Mouse (Mus musculus): ENCODE data around the gene Ppp4r4. TPM values are rescaled to one million over a fixed set of nuclear protein-coding genes. Genes with fewer than 3 reads are reported as not detected.
"Not testable (repeated sequence)": the region's sequence is repeated elsewhere in the genome, so short reads cannot be mapped to it uniquely, and the experiment has no call there.

Gene Ppp4r4
- total and polyA plus RNA-seq, 2 experiments, result 1.3 to 6.5 TPM

GRCm38 (mm10) chr12:103567129-103567528 is 35.0 kb downstream of the Ppp4r4 start:
- 46% methylated on average over 3 of the region's 3 CpGs for WGBS
- no peaks in the 10 kb centered on the region for H3K4me1 ChIP-seq (ENCODE audit: control insufficient read depth, insufficient read depth, low read length)
- peak; percentile 42 for DNase-seq (ENCODE audit: extremely low read depth, low read depth, low spot score)
- TF ChIP-seq POLR2A (IDR thresholded peaks at IDR 0.05; ENCODE audit: extremely low read depth, insufficient read depth, low read length) (no peak), CTCF (IDR thresholded peaks at IDR 0.05; ENCODE audit: low read depth, low read length) (peak; percentile 29; the same call in 1 of the 2 replicates)
- no peaks in the 10 kb centered on the region for H3K27me3 ChIP-seq (ENCODE audit: control insufficient read depth, insufficient read depth, low read length)
- H3K9ac ChIP-seq (ENCODE audit: low read depth, low read length), result no peak overlapping the region
- H3K36me3 ChIP-seq (ENCODE audit: control insufficient read depth, insufficient read depth, low read length), result no peaks in the 10 kb centered on the region
- H3K27ac ChIP-seq (replicated peaks; ENCODE audit: insufficient read depth, low read depth, low read length), result no peak overlapping the region
- no peaks in the 10 kb centered on the region for H3K79me2 ChIP-seq (ENCODE audit: control insufficient read depth, insufficient read depth, low read length)
- H3K4me3 ChIP-seq (ENCODE audit: insufficient read depth, low read depth, low read length), result no peak overlapping the region

GRCm38 (mm10) chr12:103569690-103570089 is 37.6 kb downstream of the Ppp4r4 start:
- WGBS, result 51% methylated on average over 6 of the region's 6 CpGs
- Histone ChIP-seq H3K27ac (replicated peaks; ENCODE audit: insufficient read depth, low read depth, low read length) (no peak overlapping the region), H3K4me1 (ENCODE audit: control insufficient read depth, insufficient read depth, low read length) (no peaks in the 10 kb centered on the region), H3K79me2 (ENCODE audit: control insufficient read depth, insufficient read depth, low read length) (no peaks in the 10 kb centered on the region), H3K4me3 (ENCODE audit: insufficient read depth, low read depth, low read length) (no peak overlapping the region), H3K27me3 (ENCODE audit: control insufficient read depth, insufficient read depth, low read length) (no peaks in the 10 kb centered on the region), H3K9ac (ENCODE audit: low read depth, low read length) (no peak overlapping the region), H3K36me3 (ENCODE audit: control insufficient read depth, insufficient read depth, low read length) (no peaks in the 10 kb centered on the region)
- no peak for DNase-seq (ENCODE audit: extremely low read depth, low read depth, low spot score)
- no peak for TF ChIP-seq CTCF (IDR thresholded peaks at IDR 0.05; ENCODE audit: low read depth, low read length)
- TF ChIP-seq POLR2A (IDR thresholded peaks at IDR 0.05; ENCODE audit: extremely low read depth, insufficient read depth, low read length), result no peak

GRCm38 (mm10) chr12:103578148-103578547 is 46.1 kb downstream of the Ppp4r4 start:
- H3K27ac ChIP-seq (replicated peaks; ENCODE audit: insufficient read depth, low read depth, low read length); H3K36me3 ChIP-seq (ENCODE audit: control insufficient read depth, insufficient read depth, low read length); H3K9ac ChIP-seq (ENCODE audit: low read depth, low read length); H3K4me3 ChIP-seq (ENCODE audit: insufficient read depth, low read depth, low read length); DNase-seq (ENCODE audit: extremely low read depth, low read depth, low spot score); H3K27me3 ChIP-seq (ENCODE audit: control insufficient read depth, insufficient read depth, low read length); H3K4me1 ChIP-seq (ENCODE audit: control insufficient read depth, insufficient read depth, low read length); H3K79me2 ChIP-seq (ENCODE audit: control insufficient read depth, insufficient read depth, low read length): not testable (repeated sequence)
- WGBS, result 95% methylated on average over 6 of the region's 6 CpGs

- Histone ChIP-seq H3K79me2 (ENCODE audit: control insufficient read depth, insufficient read depth, low read length) (no peaks in the 10 kb centered on the region), H3K4me1 (ENCODE audit: control insufficient read depth, insufficient read depth, low read length) (no peaks in the 10 kb centered on the region), H3K27me3 (ENCODE audit: control insufficient read depth, insufficient read depth, low read length) (no peaks in the 10 kb centered on the region), H3K4me3 (ENCODE audit: insufficient read depth, low read depth, low read length) (no peak overlapping the region), H3K27ac (replicated peaks; ENCODE audit: insufficient read depth, low read depth, low read length) (no peak overlapping the region), H3K36me3 (ENCODE audit: control insufficient read depth, insufficient read depth, low read length) (no peaks in the 10 kb centered on the region; the same call in 1 of the 2 replicates), H3K9ac (ENCODE audit: low read depth, low read length) (no peak overlapping the region)
- 94% methylated on average over 8 of the region's 8 CpGs for WGBS
- no peak for DNase-seq (ENCODE audit: extremely low read depth, low read depth, low spot score)
- TF ChIP-seq CTCF (IDR thresholded peaks at IDR 0.05; ENCODE audit: low read depth, low read length) (no peak), POLR2A (IDR thresholded peaks at IDR 0.05; ENCODE audit: extremely low read depth, insufficient read depth, low read length) (no peak)
These were observed 51.7 kb downstream of the Ppp4r4 start for GRCm38 (mm10) chr12:103583771-103584170.

GRCm38 (mm10) chr12:103598411-103598810 is 66.3 kb downstream of the Ppp4r4 start:
- peaks cover 3% of the 10 kb centered on the region; the same call in 1 of the 2 replicates for H3K36me3 ChIP-seq (ENCODE audit: control insufficient read depth, insufficient read depth, low read length)
- TF ChIP-seq CTCF (IDR thresholded peaks at IDR 0.05; ENCODE audit: low read depth, low read length) (no peak), POLR2A (IDR thresholded peaks at IDR 0.05; ENCODE audit: extremely low read depth, insufficient read depth, low read length) (no peak)
- 6% methylated on average over 2 of the region's 2 CpGs for WGBS
- no peaks in the 10 kb centered on the region for H3K27me3 ChIP-seq (ENCODE audit: control insufficient read depth, insufficient read depth, low read length)
- no peak overlapping the region for H3K27ac ChIP-seq (replicated peaks; ENCODE audit: insufficient read depth, low read depth, low read length)
- no peak overlapping the region for H3K9ac ChIP-seq (ENCODE audit: low read depth, low read length)
- DNase-seq (ENCODE audit: extremely low read depth, low read depth, low spot score), result peak; percentile 87
- H3K4me1 ChIP-seq (ENCODE audit: control insufficient read depth, insufficient read depth, low read length), result peaks cover 7% of the 10 kb centered on the region; the same call in 1 of the 2 replicates
- H3K4me3 ChIP-seq (ENCODE audit: insufficient read depth, low read depth, low read length), result no peak overlapping the region
- H3K79me2 ChIP-seq (ENCODE audit: control insufficient read depth, insufficient read depth, low read length), result no peaks in the 10 kb centered on the region

- Histone ChIP-seq H3K79me2 (ENCODE audit: control insufficient read depth, insufficient read depth, low read length) (no peaks in the 10 kb centered on the region), H3K9ac (ENCODE audit: low read depth, low read length) (no peak overlapping the region), H3K27me3 (ENCODE audit: control insufficient read depth, insufficient read depth, low read length) (no peaks in the 10 kb centered on the region), H3K4me3 (ENCODE audit: insufficient read depth, low read depth, low read length) (no peak overlapping the region), H3K4me1 (ENCODE audit: control insufficient read depth, insufficient read depth, low read length) (peaks cover 7% of the 10 kb centered on the region; the same call in 1 of the 2 replicates), H3K36me3 (ENCODE audit: control insufficient read depth, insufficient read depth, low read length) (peaks cover 13% of the 10 kb centered on the region), H3K27ac (replicated peaks; ENCODE audit: insufficient read depth, low read depth, low read length) (no peak overlapping the region)
- WGBS, result 73% methylated on average over 3 of the region's 3 CpGs
- TF ChIP-seq CTCF (IDR thresholded peaks at IDR 0.05; ENCODE audit: low read depth, low read length) (no peak), POLR2A (IDR thresholded peaks at IDR 0.05; ENCODE audit: extremely low read depth, insufficient read depth, low read length) (no peak)
- DNase-seq (ENCODE audit: extremely low read depth, low read depth, low spot score), result no peak
These were observed 68.3 kb downstream of the Ppp4r4 start for GRCm38 (mm10) chr12:103600364-103600763.

All from liver, adult 2 months (tissue).